Mouse (Mus musculus) bone marrow macrophage, adult 2 months (primary cell): ENCODE results near the gene Ager.

Experiments
- CTCF ChIP-seq: IDR thresholded peaks from 2 replicates; pipeline ENCODE4 v1.5.1; 2012; ENCODE audit warnings: low read depth, mild to moderate bottlenecking, low read length, moderate library complexity
- POLR2A ChIP-seq: IDR thresholded peaks from 2 replicates; pipeline ENCODE4 v1.6.1; 2012; ENCODE audit warnings: mild to moderate bottlenecking, low read depth, low read length, borderline replicate concordance

DNA sequence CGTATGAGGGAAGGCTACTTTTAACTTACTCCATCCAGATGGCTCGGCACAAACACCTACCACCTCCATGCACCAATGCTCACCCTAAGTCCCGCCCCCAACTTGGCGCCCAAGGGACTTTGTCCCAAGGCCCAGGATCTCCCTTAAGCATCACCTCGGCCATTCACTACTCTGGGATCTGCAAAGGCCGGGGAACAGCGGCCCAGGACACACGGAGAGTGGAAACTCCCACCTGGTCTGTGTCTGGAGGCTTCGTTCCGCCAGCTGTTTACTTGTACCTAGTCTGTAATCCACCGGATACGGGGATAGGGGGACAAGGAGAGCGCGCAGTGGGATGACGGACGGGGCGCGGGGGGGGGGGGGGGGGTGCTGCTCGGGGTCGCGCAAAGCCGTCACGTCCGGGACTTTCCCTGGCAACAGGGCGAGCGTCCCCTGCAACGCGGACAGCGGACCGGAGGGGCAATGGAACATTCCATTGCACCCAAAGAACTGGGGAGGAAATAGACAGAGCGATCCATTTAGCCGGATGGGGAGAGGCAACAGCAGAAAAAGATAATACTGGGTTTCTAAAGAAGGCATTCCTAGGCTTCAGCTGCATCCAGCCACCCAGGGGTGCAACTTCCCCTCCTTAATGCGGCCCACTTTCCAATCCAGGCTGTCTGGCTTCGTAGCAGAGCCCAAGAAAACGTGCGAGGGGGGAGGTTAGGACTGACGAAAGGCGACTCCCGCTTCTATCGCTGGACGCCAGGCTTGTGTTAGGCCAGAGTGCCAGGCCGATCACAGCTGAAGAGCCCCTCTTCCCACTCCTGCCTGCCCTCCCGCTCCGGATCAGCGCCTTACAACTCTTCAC lies 29.7 kb downstream of the Ager start:
- TF ChIP-seq CTCF (no peak), POLR2A (no peak; the same call in 1 of the 2 replicates)
